Comparison of ENCODE assay signal across 8 mouse cellular contexts in genomic region chr13:54192021-54192481, GRCm38 (mm10). TPM values are rescaled to one million over a fixed set of nuclear protein-coding genes. Genes with fewer than 3 reads are reported as not detected.
DNase-seq lines count a peak whose midpoint lies in the region; ATAC-seq and TF ChIP-seq lines count a peak whose summit lies in the region.

TSS of gene Hrh2 (plus strand) at chr13:54192129.

- no peak for TF ChIP-seq CTCF in lung, postnatal 0 days (IDR thresholded peaks at IDR 0.05)

- no peak within 1 kb of the TSS for H3K4me3 ChIP-seq in lung, postnatal 0 days (ENCODE audit: low read depth, low read length)
- peak within 1 kb of the TSS; percentile 44 for H3K4me3 ChIP-seq in hindbrain, embryonic 14.5 days (replicated peaks; ENCODE audit: low read length)
- peak within 1 kb of the TSS; percentile 52 for H3K4me3 ChIP-seq in midbrain, embryonic 10.5 days

- no peak for ATAC-seq in lung, postnatal 0 days
- no peak for ATAC-seq in hindbrain, embryonic 14.5 days (ENCODE audit: low FRiP score)
- ATAC-seq in megakaryocyte-erythroid progenitor cell, adult 5-6 weeks (replicated peaks; ENCODE audit: low FRiP score, low TSS enrichment, poor library complexity, severe bottlenecking): no peak

- no peak for TF ChIP-seq EP300 in lung, postnatal 0 days (IDR thresholded peaks at IDR 0.05)

- H3K4me1 ChIP-seq in lung, postnatal 0 days (ENCODE audit: insufficient read depth, low read depth, low read length): no peaks in the 10 kb centered on the region
- no peaks in the 10 kb centered on the region for H3K4me1 ChIP-seq in hindbrain, embryonic 14.5 days (replicated peaks; ENCODE audit: control insufficient read depth, insufficient read depth, low read length)
- H3K4me1 ChIP-seq in midbrain, embryonic 10.5 days: peaks cover 12% of the 10 kb centered on the region

- H3K27me3 ChIP-seq in lung, postnatal 0 days (replicated peaks; ENCODE audit: insufficient read depth, low read length): no peaks in the 10 kb centered on the region; the same call in 1 of the 2 replicates
- H3K27me3 ChIP-seq in hindbrain, embryonic 14.5 days (ENCODE audit: control insufficient read depth, insufficient read depth, low read length): peaks cover 8% of the 10 kb centered on the region
- peaks cover 39% of the 10 kb centered on the region for H3K27me3 ChIP-seq in midbrain, embryonic 10.5 days (ENCODE audit: low read depth, poor library complexity, severe bottlenecking)

- H3K36me3 ChIP-seq in lung, postnatal 0 days (ENCODE audit: insufficient read depth, low read length): no peaks in the 10 kb centered on the region
- H3K36me3 ChIP-seq in hindbrain, embryonic 14.5 days (replicated peaks; ENCODE audit: control insufficient read depth, insufficient read depth): no peaks in the 10 kb centered on the region
- H3K36me3 ChIP-seq in midbrain, embryonic 10.5 days: no peaks in the 10 kb centered on the region

- under 1% methylated on average over 31 of the region's 31 CpGs for WGBS in lung, postnatal 0 days
- 1% methylated on average over 31 of the region's 31 CpGs for WGBS in hindbrain, embryonic 14.5 days
- 2% methylated on average over 30 of the region's 31 CpGs for WGBS in midbrain, embryonic 10.5 days

- no peak within 1 kb of the TSS for H3K27ac ChIP-seq in lung, postnatal 0 days (ENCODE audit: low read length)
- no peak within 1 kb of the TSS for H3K27ac ChIP-seq in hindbrain, embryonic 14.5 days
- H3K27ac ChIP-seq in midbrain, embryonic 10.5 days (replicated peaks): no peak within 1 kb of the TSS

- DNase-seq in cerebellum, postnatal 14 days: peak; percentile 50 to 54
- no peak for DNase-seq in cerebellum, adult 9-11 months
- no peak for DNase-seq in lung, postnatal 0 days (ENCODE audit: low spot score)
- DNase-seq in lung, postnatal 25 days (ENCODE audit: low spot score): no peak
- peak; percentile 27 for DNase-seq in hindbrain, embryonic 14.5 days (ENCODE audit: low spot score)
- no peak for DNase-seq in midbrain, embryonic 10.5 days (ENCODE audit: low spot score)
- DNase-seq in thymus, postnatal 0 days (ENCODE audit: low spot score): peak; percentile 15

- peak within 1 kb of the TSS; percentile 9; the same call in 1 of the 2 replicates for H3K4me2 ChIP-seq in lung, postnatal 0 days (replicated peaks; ENCODE audit: low read depth, low read length)
- H3K4me2 ChIP-seq in hindbrain, embryonic 14.5 days (replicated peaks): peak within 1 kb of the TSS; percentile 77

- H3K9me3 ChIP-seq in lung, postnatal 0 days (ENCODE audit: low read length): no peaks in the 10 kb centered on the region
- no peaks in the 10 kb centered on the region for H3K9me3 ChIP-seq in hindbrain, embryonic 14.5 days (ENCODE audit: control insufficient read depth, low read length)
- H3K9me3 ChIP-seq in midbrain, embryonic 10.5 days (replicated peaks): no peaks in the 10 kb centered on the region

- H3K9ac ChIP-seq in lung, postnatal 0 days (replicated peaks; ENCODE audit: low read depth): no peak within 1 kb of the TSS
- H3K9ac ChIP-seq in hindbrain, embryonic 14.5 days: peak within 1 kb of the TSS; percentile 67

RNA-seq across cellular contexts. Expression of gene Hrh2, which starts in this region (rescaled TPM):
- polyA plus RNA-seq in lung, postnatal 0 days (2015; fragmentation: Nextera tagmentation; extraction: Ambion mirVana): 0.12 TPM in 2 replicates
- polyA plus RNA-seq in hindbrain, embryonic 14.5 days (2014; fragmentation: Nextera tagmentation; extraction: Ambion mirVana): 0.76 and 0.90 TPM in 2 replicates
- 0.14 and 0.15 TPM in 2 replicates for polyA plus RNA-seq in midbrain, embryonic 10.5 days (2016; fragmentation: Nextera tagmentation; extraction: Ambion mirVana)
- 0.57 and 0.62 TPM in 2 replicates for polyA plus RNA-seq in thymus, postnatal 0 days (2015; fragmentation: Nextera tagmentation; extraction: Ambion mirVana)
- 3.6 and 4.6 TPM in 2 replicates for total RNA-seq in megakaryocyte-erythroid progenitor cell, adult 5-6 weeks (2014; fragmentation: Nextera tagmentation)
- 1.6 and 2.2 TPM in 2 replicates for total RNA-seq in megakaryocyte-erythroid progenitor cell, adult 5-6 weeks (2017)

Comparison
In these comparisons a context has a peak if more than half of its experiments do, and no peak if none do; other contexts are left out.
1. DNase-seq: peak in cerebellum, postnatal 14 days (2 of 2); none in cerebellum, adult 9-11 months (single experiment), lung, postnatal 0 days (single experiment), lung, postnatal 25 days (single experiment) and midbrain, embryonic 10.5 days (single experiment).
2. Peak in DNase-seq, H3K4me3 ChIP-seq, H3K9ac ChIP-seq and H3K4me2 ChIP-seq in hindbrain, embryonic 14.5 days; RNA of the gene not detected or under 1 TPM.
3. Peak in DNase-seq in thymus, postnatal 0 days; RNA of the gene not detected or under 1 TPM.